Mouse (Mus musculus) left cerebral cortex, adult 8-10 months (tissue): Measurements from ENCODE around the gene Tex21. TPM values are rescaled to one million over a fixed set of nuclear protein-coding genes. Genes with fewer than 3 reads are reported as not detected.
A peak's percentile ranks its signal among the peaks of the same experiment; 100 is the strongest.
"Not testable (repeated sequence)": the region's sequence is repeated elsewhere in the genome, so short reads cannot be mapped to it uniquely, and the experiment has no call there.

ENCODE experiments used
- DNase-seq, 2 experiments: peaks; one replicate each; pipeline ENCODE4 v3.0.0; 2022; ENCODE audit warnings: low spot score in 2 of 2
- total RNA-seq, 4 experiments: library from RNA; stranded (reverse); gene quantifications; 2 replicates each; pipeline ENCODE4 v1.2.4; 2022

Tex21 gene
- total RNA-seq, 4 experiments from 2014 or later = not detected

- no peak for DNase-seq
These were observed 14.1 kb upstream of the Tex21 start for GRCm38 (mm10) chr12:76260673-76261072.

- no peak for DNase-seq
These were observed 9.7 kb upstream of the Tex21 start for GRCm38 (mm10) chr12:76256114-76256843.

DNA sequence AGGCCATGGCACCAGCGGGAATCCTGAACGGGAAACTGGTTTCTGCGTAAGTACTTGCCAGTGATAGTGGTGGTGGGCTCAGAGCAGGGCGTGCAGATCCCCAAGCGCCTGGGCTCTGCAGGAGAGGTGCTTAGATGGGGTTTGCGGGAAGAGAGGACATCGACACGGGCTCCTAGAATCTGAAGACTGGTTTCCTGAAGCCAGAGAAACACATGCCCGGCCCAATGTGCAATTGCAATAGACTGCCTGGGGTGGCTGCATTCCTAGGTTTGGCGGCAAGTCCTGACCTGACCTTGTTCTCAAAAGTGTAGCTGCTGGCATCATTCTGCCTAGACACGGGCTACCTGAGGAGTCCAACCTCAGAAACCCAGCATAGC is 8.9 kb upstream of the Tex21 start:
- DNase-seq = no peak

DNA sequence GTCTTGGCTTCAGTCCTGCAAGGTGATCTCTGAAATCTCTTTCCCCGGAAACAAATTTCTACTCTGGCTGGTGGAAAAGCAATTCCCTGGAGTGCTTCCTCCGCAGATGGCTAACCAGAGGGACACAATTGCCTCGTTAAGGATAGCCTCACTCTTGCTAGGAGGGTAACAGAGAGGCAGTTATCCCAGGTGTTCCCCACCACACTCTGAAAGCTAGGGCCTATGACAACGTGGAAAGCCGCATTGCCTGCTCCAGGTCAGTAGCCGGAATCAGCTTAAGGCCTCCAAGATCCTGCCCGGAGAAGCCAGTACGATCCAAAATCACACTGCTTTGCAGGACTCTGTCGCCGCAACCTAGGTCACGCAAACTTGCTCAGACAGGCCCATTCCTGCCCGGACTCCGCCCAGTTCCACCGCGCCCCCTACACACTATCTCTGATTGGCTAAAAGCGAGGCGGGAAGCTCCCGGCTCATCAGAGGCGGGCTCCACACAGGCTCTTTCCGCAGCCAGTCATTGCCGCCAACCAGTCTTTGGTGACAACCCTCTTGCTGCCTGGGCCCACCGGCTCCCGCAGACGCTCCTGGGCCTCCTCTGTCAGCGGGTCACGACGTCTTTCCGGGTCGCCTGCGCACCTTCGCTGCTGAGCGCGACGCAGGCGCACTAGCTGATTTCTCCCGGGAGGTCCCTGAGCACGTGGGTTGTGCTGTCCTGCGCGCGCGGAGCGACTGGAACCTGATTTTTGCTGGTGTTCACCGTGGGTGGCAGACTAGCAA is 8.4 kb upstream of the Tex21 start, which contains the start of gene Mthfd1:
Gene Mthfd1, plus strand, starts transcription at position 574 of the 774 bp plus-strand sequence.
- peak; percentile 80 to 98 for DNase-seq

- no peak for DNase-seq
These were observed 7.4 kb upstream of the Tex21 start for GRCm38 (mm10) chr12:76253991-76254390.

DNA sequence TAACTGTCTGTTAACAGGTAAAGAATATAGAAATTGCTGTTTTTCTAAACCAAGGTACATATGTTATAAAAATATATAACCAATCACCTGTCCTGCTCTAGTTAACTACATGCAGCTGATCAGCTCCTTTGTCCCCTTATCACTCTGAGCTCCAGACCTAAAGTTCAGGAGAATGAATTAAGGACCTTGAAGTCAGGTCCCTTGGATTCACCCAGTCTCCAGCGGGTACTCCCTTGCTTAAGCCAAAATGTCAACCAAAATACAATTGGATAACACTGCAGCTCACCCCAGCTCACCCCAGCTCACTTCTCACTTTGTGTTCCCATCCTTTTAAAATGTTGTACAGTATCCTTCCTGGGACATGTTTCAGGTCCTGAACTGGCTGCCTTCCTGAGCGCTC is 7.0 kb upstream of the Tex21 start:
- no peak for DNase-seq

DNA sequence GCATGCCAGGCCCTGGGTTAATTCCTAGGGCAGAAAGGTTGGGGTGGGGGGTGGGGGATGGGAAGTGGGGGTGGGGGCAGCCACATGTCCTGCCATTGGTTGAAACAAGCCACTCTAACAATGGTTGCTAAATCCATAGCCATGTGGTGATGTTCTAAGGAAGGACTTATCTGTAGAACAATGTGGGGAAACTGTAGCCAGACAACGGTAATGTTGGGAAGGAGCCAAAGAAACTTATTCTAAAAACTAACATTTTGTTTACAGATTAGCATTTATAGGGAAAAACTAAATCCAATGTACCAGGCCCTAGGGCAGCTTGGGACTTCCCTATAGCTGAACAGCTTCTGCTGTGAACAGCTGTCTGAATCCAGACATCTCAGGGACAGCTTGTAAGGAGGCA is 6.5 kb upstream of the Tex21 start:
- DNase-seq = no peak

GRCm38 (mm10) chr12:76244981-76245380 is 1.6 kb downstream of the Tex21 start:
- DNase-seq = no peak

GRCm38 (mm10) chr12:76241833-76242232 is 4.7 kb downstream of the Tex21 start:
- no peak for DNase-seq

- DNase-seq = no peak
These were observed 5.5 kb downstream of the Tex21 start for GRCm38 (mm10) chr12:76241084-76241483.

- DNase-seq = no peak
These were observed 5.9 kb downstream of the Tex21 start for GRCm38 (mm10) chr12:76240670-76241069.

GRCm38 (mm10) chr12:76239839-76240571 is 6.5 kb downstream of the Tex21 start:
- no peak for DNase-seq

DNA sequence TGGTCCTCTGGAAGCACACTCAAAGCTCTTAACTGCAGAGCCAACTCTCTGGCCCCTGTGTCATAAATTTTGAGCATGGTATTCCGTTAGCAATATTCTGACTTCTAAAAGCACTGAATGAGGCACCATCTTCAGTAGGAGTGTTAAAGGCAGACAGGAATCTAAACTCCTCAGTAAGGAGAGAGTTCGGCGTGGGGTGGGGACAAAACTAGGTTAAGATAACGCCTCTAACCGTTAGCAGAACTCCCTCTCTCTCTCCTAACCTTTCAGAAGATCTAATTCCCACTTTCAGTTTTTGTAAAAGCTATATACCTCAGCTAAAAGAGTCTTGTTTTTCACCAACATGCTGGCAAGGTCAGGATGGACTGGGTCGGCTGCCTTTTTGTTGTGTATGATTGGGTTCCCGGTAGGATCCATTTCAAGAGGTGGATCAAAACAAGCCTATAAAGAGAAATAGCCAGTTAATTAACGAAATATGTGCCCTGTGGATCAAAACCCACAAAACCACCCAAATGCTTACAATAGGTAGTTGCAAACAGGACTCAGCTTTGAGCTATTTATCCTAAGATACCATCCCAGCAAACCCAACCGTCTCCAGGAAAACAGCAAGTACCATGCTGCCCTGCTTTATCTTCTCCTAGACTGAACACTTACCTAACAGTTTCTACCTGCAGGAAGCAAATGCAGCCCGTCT is 7.3 kb downstream of the Tex21 start:
- no peak for DNase-seq

- DNase-seq = no peak
These were observed 11.3 kb downstream of the Tex21 start for GRCm38 (mm10) chr12:76235253-76235652.

GRCm38 (mm10) chr12:76230644-76231043 is 15.9 kb downstream of the Tex21 start:
- no peak for DNase-seq

- DNase-seq = not testable (repeated sequence)
These were observed 24.4 kb downstream of the Tex21 start for GRCm38 (mm10) chr12:76222104-76222503.

DNA sequence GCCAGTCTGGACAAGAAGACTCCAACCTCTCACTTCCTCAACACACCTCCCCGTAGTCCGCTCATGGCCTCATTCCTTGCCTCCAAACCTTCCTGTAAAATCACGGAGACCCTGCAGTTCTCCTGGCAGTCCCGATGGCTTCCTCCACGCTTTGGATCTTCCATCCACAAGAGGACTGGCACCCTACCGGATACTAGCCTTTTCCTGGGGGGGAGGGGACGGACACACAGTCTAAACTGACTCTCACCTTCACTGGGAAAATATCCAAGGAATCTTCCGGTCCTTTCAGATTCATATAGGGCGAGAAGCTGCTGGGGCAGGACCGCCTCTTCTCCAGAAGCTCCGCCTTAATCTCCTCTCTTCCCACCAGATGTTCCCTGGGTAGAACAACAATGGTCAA is 29.8 kb downstream of the Tex21 start:
- DNase-seq = no peak

DNA sequence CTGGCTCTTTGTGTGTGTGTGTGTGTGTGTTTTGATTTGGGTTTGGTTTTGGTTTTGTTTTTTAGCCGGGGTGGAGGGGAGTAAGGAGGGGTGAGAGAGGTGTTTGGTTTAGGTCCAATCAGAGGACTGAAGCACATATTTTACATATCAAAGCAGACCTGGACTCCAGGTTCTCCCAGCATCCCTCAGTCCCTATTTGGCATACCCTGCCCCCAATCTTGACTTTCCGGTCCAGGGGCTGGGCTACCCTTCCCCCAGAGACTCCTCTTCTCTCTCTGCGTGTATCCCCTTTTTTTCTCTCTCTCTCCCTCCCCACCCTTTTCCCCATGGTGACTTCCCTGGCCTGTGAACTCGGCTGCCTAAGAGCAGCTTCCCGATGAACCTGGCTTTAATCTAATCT is 31.4 kb downstream of the Tex21 start:
- no peak for DNase-seq

- DNase-seq = no peak
These were observed 37.0 kb downstream of the Tex21 start for GRCm38 (mm10) chr12:76209429-76209974.

DNA sequence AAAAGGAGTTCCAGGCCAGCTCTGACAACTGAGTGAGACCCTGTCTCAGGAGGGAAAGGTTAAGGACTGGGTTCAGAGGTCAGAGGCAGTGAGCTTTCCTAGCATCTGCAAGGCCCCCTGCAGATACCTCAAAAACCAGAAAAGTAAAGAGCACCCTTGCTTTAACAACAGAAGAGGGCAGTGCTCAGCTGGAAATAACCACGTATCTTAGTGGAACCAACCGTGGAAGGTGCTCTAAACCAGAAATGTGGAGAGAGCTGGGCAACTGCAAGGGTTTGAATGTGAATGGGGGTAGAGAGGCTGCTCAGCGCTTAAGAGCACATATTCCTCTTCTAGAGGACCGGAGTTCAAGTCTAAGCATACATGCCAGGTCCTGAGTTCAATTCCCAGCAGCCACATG is 46.2 kb downstream of the Tex21 start:
- DNase-seq = no peak

GRCm38 (mm10) chr12:76197071-76197470 is 49.5 kb downstream of the Tex21 start:
- no peak for DNase-seq
